Mouse (Mus musculus) intestine, postnatal 0 days (tissue): ENCODE measurements around the gene Slc38a8. TPM values are rescaled to one million over a fixed set of nuclear protein-coding genes. Genes with fewer than 3 reads are reported as not detected.

ENCODE experiments used
- ATAC-seq: fragments of 200-750 bp; cut with Nextera tagmentation; 2 replicates; pipeline ENCODE4 v1.8.0; 2017; ENCODE audit warnings: mild to moderate bottlenecking, moderate TSS enrichment, moderate library complexity
- H3K27ac ChIP-seq: fragments of 300-500 bp; sonication (generic); 2 replicates; pipeline ENCODE4 v1.5.1; 2014; ENCODE audit warnings: mild to moderate bottlenecking, low read depth, low read length, moderate library complexity
- H3K27me3 ChIP-seq: fragments of 300-500 bp; sonication (generic); replicated peaks from 2 replicates; pipeline ENCODE4 v1.6.1; 2014; ENCODE audit warnings: low read length, mixed read lengths; ENCODE audit not compliant: control insufficient read depth, insufficient read depth
- H3K36me3 ChIP-seq: fragments of 300-500 bp; sonication (generic); 2 replicates; pipeline ENCODE4 v1.6.1; 2014; ENCODE audit warnings: mild to moderate bottlenecking, moderate library complexity; ENCODE audit not compliant: control insufficient read depth, insufficient read depth
- H3K4me1 ChIP-seq: fragments of 300-500 bp; sonication (generic); replicated peaks from 2 replicates; pipeline ENCODE4 v1.6.1; 2014; ENCODE audit warnings: antibody characterized with exemption, low read length, mixed read lengths; ENCODE audit not compliant: control insufficient read depth, insufficient read depth
- H3K4me2 ChIP-seq: fragments of 300-500 bp; sonication (generic); replicated peaks from 2 replicates; pipeline ENCODE4 v1.6.1; 2014; ENCODE audit warnings: low read depth, mild to moderate bottlenecking, moderate library complexity
- H3K4me3 ChIP-seq: fragments of 300-500 bp; sonication (generic); 2 replicates; pipeline ENCODE4 v1.5.1; 2014; ENCODE audit warnings: low read depth, low read length
- H3K9ac ChIP-seq: fragments of 300-500 bp; sonication (generic); 2 replicates; pipeline ENCODE4 v1.6.1; 2014; ENCODE audit warnings: mild to moderate bottlenecking, low read depth, low read length
- H3K9me3 ChIP-seq: fragments of 300-500 bp; sonication (generic); 2 replicates; pipeline ENCODE4 v1.6.1; 2016; ENCODE audit warnings: mixed run types; ENCODE audit not compliant: control insufficient read depth
- CTCF ChIP-seq: sonication (generic); IDR thresholded peaks from 2 replicates; pipeline ENCODE4 v1.5.1; 2016; ENCODE audit warnings: low read depth, mild to moderate bottlenecking, control low read depth, antibody characterized with exemption, moderate library complexity
- WGBS: fragments of 180-500 bp; shearing (Covaris S2); extraction: QIAGEN DNeasy Blood & Tissue Kit; methylation state at CpG from one replicate; pipeline ENCODE4 v1.1.7; 2014; 5-methylcytosine and 5-hydroxymethylcytosine counted together
- polyA plus RNA-seq: library from polyadenylated mRNA; unstranded; fragments of >200 nt; fragmentation: Nextera tagmentation; extraction: Ambion mirVana; gene quantifications from 2 replicates; pipeline ENCODE4 v1.2.1, GENCODE M21; 2015

Gene Slc38a8
- polyA plus RNA-seq: 0.07 and 0.18 TPM in 2 replicates

DNA sequence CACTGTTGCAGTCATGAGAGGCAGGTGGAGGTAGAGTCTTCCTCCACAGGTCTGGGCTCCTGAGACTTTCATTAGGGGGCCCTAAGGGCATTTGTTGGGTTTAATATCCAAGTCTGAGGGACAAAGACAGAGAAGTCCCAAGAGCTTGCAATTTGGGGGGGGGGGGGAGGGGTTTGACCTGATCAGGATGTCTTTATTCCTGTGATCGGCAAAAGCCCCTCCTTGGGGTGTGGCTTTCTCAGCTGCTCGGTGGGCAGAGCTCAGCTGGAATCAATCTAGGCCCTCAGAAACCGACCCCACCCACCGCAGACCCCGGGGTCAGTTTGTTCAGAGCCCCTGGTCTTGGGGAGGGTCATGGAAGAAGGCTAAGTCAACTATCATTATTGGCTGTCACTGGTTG lies at the start of gene Slc38a8:
Gene Slc38a8, minus strand, starts transcription at position 101 of the 400 bp plus-strand sequence.
- Histone ChIP-seq H3K27me3 (no peaks in the 10 kb centered on the region), H3K4me3 (no peak within 1 kb of the TSS), H3K4me2 (no peak within 1 kb of the TSS), H3K27ac (no peak within 1 kb of the TSS), H3K9me3 (no peaks in the 10 kb centered on the region), H3K4me1 (no peaks in the 10 kb centered on the region), H3K36me3 (peaks cover 15% of the 10 kb centered on the region; the same call in 1 of the 2 replicates), H3K9ac (no peak within 1 kb of the TSS)
- ATAC-seq: no peak
- TF ChIP-seq CTCF: no peak
- WGBS: 54% methylated on average over 5 of the region's 5 CpGs

DNA sequence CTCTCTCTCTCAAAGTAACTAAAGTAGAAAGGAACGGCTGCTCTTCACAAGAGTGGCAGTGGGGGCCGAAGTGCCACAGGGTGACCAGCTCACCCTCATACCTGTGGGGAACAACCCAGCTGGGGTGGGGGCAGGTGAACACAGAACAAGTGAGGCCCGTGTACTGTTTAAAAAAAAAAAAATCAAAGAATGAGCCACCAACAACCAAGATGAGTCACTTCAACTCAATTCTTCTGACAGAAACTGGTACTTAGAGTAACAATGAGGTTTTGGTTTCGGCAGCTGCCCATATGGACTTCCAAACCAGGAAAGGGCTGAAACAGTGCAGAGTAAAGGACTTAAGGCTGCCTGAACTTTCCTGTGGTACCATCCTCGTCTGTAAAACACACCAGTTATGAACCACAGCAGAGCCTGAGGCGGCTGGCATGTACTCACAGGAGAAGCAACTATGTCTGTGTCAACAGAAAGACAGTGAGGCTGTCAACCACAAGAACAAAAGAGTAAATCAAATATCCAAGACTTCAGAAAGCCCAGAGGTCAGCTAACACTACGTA lies 47.1 kb upstream of the Slc38a8 start:
- no peak overlapping the region for H3K9ac ChIP-seq
- no peak for ATAC-seq
- no peak overlapping the region for H3K4me2 ChIP-seq
- H3K27me3 ChIP-seq: no peaks in the 10 kb centered on the region
- TF ChIP-seq CTCF: no peak
- WGBS: 59% methylated on average over 7 of the region's 7 CpGs
- peak overlapping the region; percentile 47; the same call in 1 of the 2 replicates for H3K27ac ChIP-seq
- peaks cover 6% of the 10 kb centered on the region for H3K4me1 ChIP-seq
- H3K36me3 ChIP-seq: peaks cover 31% of the 10 kb centered on the region
- H3K4me3 ChIP-seq: no peak overlapping the region
- H3K9me3 ChIP-seq: no peaks in the 10 kb centered on the region

DNA sequence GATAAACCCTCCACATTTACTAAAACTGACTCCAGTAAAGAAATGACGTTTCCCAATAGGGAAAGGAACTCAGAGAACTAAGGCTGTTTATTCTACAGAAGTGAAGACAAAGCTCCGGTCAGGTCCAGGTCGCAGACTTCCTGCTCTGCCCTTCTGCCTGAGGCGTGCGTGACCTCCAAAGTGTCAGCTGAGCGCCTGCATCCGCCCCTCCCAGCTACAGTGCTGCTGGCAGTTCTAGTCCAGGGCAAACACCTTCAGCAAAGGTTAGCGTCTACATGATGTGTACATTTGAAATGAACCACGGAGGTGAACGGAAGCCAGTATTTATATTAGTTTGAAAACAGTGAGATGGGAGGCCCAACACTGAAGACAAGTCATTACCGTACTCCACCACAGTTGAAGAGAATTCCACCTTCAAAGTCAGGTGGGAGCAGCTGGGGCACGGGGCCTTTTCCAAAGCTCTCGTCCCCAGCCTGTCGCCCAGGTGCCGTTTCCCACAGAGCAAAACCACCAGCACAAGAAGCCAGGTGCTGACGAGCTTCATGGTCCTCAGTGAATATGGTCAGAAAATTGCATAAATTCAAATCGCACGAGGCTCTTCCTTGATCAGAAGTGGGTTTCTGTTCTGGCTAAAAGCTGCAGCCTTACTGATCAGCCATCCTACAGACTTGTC lies 45.7 kb upstream of the Slc38a8 start:
- Histone ChIP-seq H3K36me3 (peaks cover 41% of the 10 kb centered on the region), H3K4me3 (no peak overlapping the region), H3K4me1 (peaks cover 3% of the 10 kb centered on the region; the same call in 1 of the 2 replicates), H3K27ac (no peak overlapping the region), H3K27me3 (no peaks in the 10 kb centered on the region), H3K9ac (no peak overlapping the region), H3K9me3 (no peaks in the 10 kb centered on the region), H3K4me2 (no peak overlapping the region)
- TF ChIP-seq CTCF: no peak
- ATAC-seq: no peak
- whole genome bisulfite sequencing: 67% methylated on average over 18 of the region's 18 CpGs

DNA sequence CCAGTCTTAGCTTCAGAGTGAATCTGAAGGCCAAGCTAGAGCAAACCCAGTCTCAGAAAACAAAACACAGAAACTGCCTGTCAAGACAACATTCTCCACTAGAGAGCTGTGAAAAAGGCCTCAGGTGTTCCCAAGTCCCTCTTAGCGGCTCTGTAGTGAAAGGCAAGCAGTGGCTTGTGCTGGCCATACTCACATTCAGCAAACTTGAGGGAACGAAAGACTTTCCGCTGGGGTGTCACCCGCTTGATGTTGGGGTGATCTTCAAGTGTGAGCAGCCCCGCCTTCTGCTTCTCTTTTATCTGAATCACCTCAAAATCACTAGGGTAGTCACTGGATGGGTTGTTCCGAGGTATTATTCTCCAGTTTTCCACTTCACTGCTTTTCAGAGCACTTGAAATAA lies 44.3 kb upstream of the Slc38a8 start:
- no peak overlapping the region for H3K4me3 ChIP-seq
- H3K27me3 ChIP-seq: no peaks in the 10 kb centered on the region
- H3K36me3 ChIP-seq: peaks cover 54% of the 10 kb centered on the region
- no peak for ATAC-seq
- H3K9me3 ChIP-seq: no peaks in the 10 kb centered on the region
- H3K9ac ChIP-seq: no peak overlapping the region
- peaks cover 3% of the 10 kb centered on the region; the same call in 1 of the 2 replicates for H3K4me1 ChIP-seq
- no peak overlapping the region for H3K4me2 ChIP-seq
- no peak overlapping the region for H3K27ac ChIP-seq
- 93% methylated on average over 6 of the region's 6 CpGs for WGBS
- TF ChIP-seq CTCF: no peak

DNA sequence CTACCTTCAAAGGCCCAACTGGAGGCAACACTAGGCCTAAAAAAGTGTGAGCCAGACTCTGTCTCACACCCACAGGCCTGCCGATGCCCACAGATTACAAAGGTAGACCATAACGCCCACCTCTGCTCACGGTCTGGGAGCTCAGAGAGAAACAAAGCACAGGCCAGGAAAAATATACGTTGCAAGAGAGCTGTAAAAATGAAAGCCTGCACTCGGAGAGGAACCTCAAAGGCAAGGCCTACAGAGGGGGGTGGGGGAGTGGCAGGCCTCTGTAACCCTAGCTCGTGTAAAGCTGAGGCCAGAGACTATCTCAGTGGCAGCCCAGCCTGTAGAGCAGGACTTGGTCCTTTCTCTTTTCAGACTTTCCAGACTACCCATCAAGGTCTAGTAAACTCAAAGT lies 43.7 kb upstream of the Slc38a8 start:
- no peak overlapping the region for H3K4me3 ChIP-seq
- no peak overlapping the region for H3K9ac ChIP-seq
- peaks cover 60% of the 10 kb centered on the region for H3K36me3 ChIP-seq
- 62% methylated on average over 6 of the region's 6 CpGs for WGBS
- H3K9me3 ChIP-seq: no peaks in the 10 kb centered on the region
- TF ChIP-seq CTCF: no peak
- H3K4me2 ChIP-seq: no peak overlapping the region
- 0 out of 2 replicates have a peak, but pooled peaks cover under 1% of the 10 kb centered on the region for H3K4me1 ChIP-seq
- no peaks in the 10 kb centered on the region for H3K27me3 ChIP-seq
- ATAC-seq: no peak
- no peak overlapping the region for H3K27ac ChIP-seq

DNA sequence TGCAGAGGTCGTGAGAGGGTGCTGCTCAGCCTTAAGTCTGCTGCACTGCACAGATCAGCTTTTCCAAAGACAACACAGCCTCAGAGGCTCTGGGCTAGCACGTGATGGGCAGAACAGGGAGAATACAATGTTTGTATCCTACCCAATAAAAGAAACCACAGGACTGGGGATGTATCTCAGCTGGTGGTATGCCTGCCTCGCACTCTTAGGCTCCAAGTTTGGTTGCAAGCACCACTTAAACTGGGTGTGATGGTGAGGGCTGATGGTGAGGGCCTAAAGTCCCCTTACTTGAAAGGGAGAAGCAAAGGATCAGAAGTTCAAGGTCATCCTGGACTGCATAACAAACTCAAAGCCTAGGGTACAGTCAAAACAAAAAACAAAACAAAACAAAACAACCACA lies 43.1 kb upstream of the Slc38a8 start:
- no peak overlapping the region for H3K4me2 ChIP-seq
- no peak overlapping the region for H3K4me3 ChIP-seq
- H3K27me3 ChIP-seq: no peaks in the 10 kb centered on the region
- no peak overlapping the region for H3K9ac ChIP-seq
- H3K27ac ChIP-seq: no peak overlapping the region
- no peaks in the 10 kb centered on the region for H3K4me1 ChIP-seq
- 70% methylated on average over 3 of the region's 3 CpGs for WGBS
- no peak for TF ChIP-seq CTCF
- peaks cover 65% of the 10 kb centered on the region for H3K36me3 ChIP-seq
- H3K9me3 ChIP-seq: no peaks in the 10 kb centered on the region
- no peak for ATAC-seq
